Mouse (Mus musculus) spleen, adult 10 weeks (tissue): ENCODE measurements around the gene Alg10b. TPM values are rescaled to one million over a fixed set of nuclear protein-coding genes. Genes with fewer than 3 reads are reported as not detected.

Experiments used
- polyA plus RNA-seq: library from polyadenylated mRNA; stranded (reverse); fragments of 350-450 nt; fragmentation: Illumina TruSeq; extraction: RNeasy Lipid Tissue Mini Kit (QIAGEN cat#74804); gene quantifications from one replicate; pipeline ENCODE4 v1.2.3, GENCODE M21; 2015; ENCODE audit warnings: low replicate concordance; ENCODE audit not compliant: insufficient read depth

The Alg10b gene
- 30.7 TPM for polyA plus RNA-seq

GRCm38 (mm10) chr15:90223969-90224750 is at the start of gene Alg10b:
Gene Alg10b, plus strand, starts transcription at chr15:90224311.

